Mouse (Mus musculus): ENCODE data around the gene Rgs14.

Rgs14 gene

GRCm38 (mm10) chr13:55369531-55370114 lies at the start of gene Rgs14:
Gene Rgs14 (plus strand): TSS chr13:55369732.
- peak; percentile 75 to 80 for DNase-seq (ENCODE audit: low spot score in 2 of 2)

GRCm38 (mm10) chr13:55319931-55320533 lies 49.5 kb upstream of the Rgs14 start, which contains the start of gene Prelid1:
Gene Prelid1 (plus strand): TSS chr13:55320500.
- no peak for DNase-seq (ENCODE audit: low spot score in 2 of 2)

DNA sequence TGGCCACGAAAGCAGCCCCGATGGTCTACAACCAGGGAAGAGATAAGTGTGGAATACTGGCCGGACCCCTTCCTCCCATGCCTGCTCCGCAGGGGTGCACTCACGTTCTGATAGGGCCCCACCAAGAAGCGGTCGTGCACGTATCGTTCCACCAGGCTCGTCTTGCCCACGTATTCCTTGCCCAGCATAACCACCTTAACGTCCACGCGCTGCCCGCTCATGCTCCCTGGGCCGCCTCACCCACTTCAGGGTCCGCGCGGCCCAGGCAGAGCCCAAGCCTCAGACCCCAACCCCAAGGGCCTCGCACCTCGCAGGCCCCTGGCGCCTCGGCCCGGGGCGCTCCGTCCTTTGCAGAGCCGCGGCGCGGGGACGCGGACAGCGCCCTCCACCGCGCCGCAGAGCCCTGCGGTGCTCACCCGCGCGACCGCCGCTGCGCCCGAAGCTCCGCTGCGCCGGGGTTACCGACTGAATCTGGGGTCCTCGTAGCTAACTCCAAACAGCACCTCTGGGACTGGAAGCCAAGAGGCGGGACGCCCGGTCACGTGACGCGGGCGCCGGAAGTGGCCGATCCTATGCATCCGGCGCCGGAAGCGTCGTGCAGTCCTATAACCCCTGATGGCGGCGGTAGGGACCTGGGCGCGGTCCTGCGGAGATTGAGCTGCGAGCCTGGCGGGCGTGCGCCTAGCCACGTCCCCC lies 48.0 kb upstream of the Rgs14 start, which contains the start of gene Rab24:
Rab24 (minus strand) TSS at position 513 of the 696 bp plus-strand sequence.
- peak; percentile 85 to 93 for DNase-seq (ENCODE audit: low spot score in 2 of 2)

GRCm38 (mm10) chr13:55322130-55322825 lies 47.3 kb upstream of the Rgs14 start:
- DNase-seq (ENCODE audit: low spot score in 2 of 2), result peak; percentile 26 to 50

- DNase-seq (ENCODE audit: low spot score in 2 of 2), result no peak
Observed at GRCm38 (mm10) chr13:55325596-55325995, 43.9 kb upstream of the Rgs14 start.

DNA sequence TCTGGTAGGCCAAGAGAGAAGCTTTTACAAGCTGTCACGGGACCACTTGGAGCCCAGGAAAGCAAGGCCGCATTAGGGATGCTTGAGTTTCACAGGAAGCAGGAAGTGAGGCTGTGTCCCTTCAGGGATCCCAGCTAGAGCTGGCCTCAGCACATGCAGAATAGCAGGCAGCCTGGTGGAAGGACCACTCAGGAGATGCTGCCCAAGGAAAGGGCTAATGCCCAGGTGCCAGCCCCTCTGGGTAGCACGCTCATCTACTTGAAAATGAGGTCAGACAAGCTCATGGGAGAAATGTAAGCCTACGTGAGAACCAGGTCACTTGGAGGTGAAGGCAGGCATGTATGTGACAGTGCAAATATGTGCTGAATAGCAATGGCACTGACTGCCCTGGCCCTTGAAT lies 42.4 kb upstream of the Rgs14 start:
- no peak for DNase-seq (ENCODE audit: low spot score in 2 of 2)

- peak; percentile 88 to 92 for DNase-seq (ENCODE audit: low spot score in 2 of 2)
Observed at GRCm38 (mm10) chr13:55327633-55328032, 41.9 kb upstream of the Rgs14 start.

GRCm38 (mm10) chr13:55328171-55328570 lies 41.4 kb upstream of the Rgs14 start:
- peak; percentile 31 to 38 for DNase-seq (ENCODE audit: low spot score in 2 of 2)

DNA sequence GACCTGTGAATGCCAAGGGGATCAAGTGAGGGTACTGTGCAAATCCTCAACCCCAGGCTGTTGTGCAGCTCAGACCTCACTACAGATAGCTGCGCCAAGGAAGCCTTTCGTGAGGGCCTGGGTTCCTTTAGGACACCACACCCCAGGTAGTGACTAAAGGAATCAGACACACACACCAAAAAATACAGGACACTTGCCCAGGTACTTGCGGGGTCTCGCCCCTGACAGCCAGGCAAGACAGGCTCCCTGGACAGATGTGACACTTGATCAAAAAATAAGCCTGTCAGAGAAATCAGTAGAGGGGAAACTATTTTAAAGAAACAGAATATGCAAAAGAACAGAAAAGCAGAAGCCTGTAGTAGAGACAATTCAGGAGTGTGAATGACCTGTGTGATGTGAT lies 40.9 kb upstream of the Rgs14 start:
- peak in 1 of 2 experiments; percentile 39 for DNase-seq (ENCODE audit: low spot score in 2 of 2)

DNA sequence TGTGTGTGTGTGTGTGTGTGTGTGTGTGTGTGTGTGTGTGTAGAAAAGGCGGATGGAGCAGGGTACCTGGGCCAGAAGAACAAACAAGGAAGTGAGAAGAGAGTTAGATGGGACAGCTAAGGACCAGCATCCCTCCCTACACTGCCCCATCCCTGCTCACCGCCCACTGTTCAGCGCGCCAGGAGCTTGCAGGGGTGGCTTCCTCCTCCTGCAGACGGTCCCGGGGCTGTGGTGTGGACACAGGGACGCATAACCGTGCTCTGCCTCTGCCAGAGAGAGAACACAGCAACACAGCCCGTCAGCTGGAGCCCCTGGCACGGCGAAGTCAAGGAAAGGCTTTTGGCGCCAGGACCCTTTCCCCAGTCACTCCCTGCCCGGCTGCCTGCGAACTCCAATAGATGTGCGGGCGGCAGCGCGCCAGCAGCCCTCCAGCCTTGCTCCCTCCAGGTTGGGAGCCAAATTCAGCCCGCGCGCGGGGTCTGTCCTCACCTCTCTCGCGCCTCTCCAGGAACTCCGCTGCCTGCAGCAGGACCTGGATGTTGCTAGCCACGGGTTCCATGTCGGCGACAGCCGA lies 40.3 kb upstream of the Rgs14 start:
- peak; percentile 66 to 71 for DNase-seq (ENCODE audit: low spot score in 2 of 2)

DNA sequence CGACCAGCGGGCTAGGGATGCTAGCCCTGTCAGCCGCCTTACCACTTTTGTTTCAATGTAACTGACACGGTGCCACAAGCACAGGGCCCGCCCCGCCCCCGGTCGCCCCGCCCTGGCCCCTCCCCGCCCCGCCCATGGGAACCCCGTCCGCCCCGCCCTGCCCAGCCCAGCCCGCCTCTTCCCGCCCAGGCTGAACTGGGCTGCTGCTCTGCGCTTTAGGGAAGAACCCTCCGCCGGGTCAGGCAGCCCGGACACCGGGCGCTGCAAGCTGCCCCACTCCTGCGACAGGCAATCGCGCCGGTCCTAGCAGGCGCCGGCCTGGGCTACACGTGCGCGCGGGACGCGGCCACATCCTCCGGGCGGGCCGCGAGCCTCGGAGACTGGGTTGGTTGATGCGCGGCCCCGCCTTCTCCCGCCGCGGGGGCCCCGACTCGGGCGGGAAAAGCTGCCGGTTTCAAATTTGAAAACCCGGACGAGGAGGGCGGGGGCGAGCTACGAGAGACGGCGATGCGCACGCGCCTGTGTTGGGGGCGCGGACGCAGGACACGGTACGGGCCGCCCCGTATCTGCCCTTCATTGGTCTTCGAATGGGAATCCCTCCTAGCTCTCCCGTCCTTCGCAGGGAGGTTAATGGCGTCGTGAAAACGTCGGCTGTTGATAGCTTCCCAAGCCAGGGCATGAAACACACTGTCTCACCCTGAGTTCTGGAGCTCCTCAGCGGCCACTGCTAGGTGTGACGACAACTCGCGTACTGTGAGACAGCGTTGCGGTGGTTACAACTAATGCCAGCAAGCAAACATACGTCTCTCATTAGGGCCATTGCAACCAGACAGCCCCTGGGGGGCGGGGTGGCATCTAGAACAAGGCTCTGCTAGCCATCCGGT lies 39.6 kb upstream of the Rgs14 start, which contains the start of gene Mxd3:
Mxd3 (minus strand) TSS at position 141 of the 884 bp plus-strand sequence.
- peak; percentile 93 to 95 for DNase-seq (ENCODE audit: low spot score in 2 of 2)

GRCm38 (mm10) chr13:55330567-55331400 lies 38.7 kb upstream of the Rgs14 start:
- peak; percentile 24 to 25 for DNase-seq (ENCODE audit: low spot score in 2 of 2)

DNA sequence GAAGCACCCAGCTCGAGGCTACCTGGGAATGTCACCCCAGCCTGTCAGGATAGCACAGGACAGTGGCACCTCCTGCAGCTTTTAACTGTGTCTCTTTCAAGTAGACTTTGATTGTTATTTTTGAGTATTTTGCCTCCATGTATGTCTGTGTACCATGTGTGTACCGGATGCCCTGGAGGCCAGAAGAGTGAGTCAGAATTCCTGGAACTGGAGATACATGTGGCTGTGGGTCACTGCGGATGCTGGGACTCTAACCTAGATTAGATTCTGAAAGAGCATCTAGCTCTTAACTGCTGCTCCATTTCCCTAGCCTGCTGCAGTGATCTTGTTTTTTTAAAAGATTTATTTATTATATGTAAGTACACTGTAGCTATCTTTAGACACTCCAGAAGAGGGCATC lies 37.2 kb upstream of the Rgs14 start:
- DNase-seq (ENCODE audit: low spot score in 2 of 2), result no peak

DNA sequence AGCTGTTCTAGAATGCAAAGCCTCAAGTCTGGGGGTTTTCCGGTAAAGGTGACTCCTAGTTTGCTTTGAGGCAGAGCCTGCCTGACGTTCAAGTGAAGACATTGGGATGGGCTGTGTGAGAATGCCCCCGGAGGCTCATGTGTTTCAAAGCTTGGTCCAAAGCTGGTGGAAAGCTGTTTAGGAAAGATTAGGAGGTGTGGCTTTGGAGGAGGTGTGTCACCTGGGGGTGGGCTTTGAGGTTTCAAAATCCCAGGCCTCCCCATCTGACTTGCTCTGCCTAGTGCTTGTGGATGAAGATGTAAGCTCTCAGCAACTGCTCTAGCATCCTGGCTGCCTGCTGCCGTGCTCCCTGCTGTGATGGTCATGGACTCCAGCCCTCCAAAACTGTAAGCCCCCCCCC lies 33.8 kb upstream of the Rgs14 start:
- no peak for DNase-seq (ENCODE audit: low spot score in 2 of 2)

DNA sequence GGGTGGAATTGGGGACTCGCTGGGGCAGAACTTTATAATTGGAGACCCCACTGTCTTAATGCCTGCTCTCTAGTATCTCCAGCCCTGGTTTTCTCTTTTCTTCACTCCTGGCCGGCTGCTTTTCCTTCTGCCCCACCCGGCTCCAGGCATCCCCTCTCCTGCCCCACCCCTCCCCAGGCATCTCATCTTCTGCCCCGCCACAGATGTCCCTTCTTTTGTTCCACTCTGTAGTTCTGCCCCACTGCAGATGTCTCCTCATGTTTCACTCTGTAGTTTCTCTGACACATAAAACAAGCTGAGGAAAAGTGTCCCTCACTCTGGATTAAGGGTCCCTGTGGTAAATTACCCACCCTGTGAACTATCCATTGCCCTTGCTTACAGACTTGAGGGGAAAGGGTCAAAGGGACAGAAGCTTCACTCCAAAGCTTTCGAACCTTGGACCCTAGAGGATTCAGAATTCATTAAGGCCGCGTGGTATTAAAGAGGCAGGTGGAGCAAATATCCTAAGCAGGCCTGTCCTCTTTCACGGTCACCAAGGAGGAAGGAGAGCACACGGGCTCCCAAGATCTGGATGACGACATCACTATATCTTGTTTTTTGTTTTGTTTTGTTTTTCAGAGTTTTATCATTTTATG lies 32.1 kb upstream of the Rgs14 start:
- no peak for DNase-seq (ENCODE audit: low spot score in 2 of 2)

GRCm38 (mm10) chr13:55338131-55339054 lies 31.1 kb upstream of the Rgs14 start:
- DNase-seq (ENCODE audit: low spot score in 2 of 2), result no peak

DNA sequence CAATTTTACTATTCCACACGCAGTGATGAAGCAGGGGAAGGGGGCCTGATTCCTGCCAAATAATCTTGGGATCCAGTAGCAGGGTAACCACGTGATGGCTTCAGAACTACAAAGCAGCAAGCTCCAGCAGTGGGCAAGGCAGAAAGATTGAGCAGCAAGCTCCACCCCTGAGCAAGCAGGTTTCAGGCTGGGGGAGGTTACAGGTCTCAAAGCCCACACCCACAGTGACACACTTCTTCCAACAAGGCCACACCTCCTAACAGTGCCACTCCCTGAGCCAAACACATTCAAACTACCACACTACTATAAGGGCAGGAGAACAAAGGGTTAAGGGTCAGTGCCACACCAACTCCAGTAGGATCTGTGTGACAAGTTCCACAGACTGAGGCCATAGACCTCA lies 30.3 kb upstream of the Rgs14 start:
- no peak for DNase-seq (ENCODE audit: low spot score in 2 of 2)

DNA sequence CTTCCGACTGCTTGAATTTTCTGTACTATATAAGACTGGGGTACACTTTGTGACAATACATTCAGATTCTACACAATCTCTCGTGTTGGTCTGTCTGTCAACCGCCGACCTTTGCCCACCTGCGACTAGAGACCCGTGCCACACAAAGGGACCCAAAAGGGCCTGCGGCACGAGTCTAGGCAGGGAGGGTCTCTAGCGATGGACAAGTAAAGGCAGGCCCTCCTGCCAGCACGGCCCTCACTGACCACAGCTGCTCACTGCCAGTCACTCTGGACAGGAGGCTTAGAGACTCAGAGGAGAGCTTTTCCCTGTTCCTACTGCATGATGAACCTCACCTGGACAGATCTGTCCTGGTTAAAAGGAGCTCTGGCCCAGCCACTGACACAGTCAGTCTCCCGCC lies 27.1 kb upstream of the Rgs14 start:
- DNase-seq (ENCODE audit: low spot score in 2 of 2), result no peak

All from spleen, postnatal 10 days (tissue).